In the genomic region with DNA sequence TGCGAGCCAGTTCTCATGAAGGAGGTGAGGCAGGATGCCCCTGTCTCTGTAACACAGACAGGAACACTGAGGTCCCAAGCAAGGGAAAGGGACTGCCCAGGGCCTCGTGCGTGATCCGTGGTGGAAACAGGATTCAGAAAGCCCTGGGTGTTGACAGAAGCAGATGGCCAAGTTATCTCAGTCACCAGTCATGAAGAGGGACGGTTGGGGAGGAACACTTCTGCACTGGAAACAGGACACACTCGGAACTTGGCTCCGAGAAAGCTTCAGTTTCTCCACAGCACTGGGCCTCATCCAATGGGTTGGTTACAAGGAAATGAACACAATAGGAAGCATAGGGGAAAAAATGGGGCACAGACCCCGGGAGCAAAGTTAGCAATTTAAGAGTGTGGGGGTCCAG, we compare ENCODE assay signal across 22 mouse cellular contexts. TPM values are rescaled to one million over a fixed set of nuclear protein-coding genes. Genes with fewer than 3 reads are reported as not detected.
DNase-seq lines count a peak whose midpoint lies in the region; ATAC-seq and TF ChIP-seq lines count a peak whose summit lies in the region.
"Had no signal": no experiment of that assay in that cellular context is flagged by ENCODE, and none has a peak within 500 bp of the region (broad histone marks: within the 10 kb centered on the region; RNA-seq: fewer than 3 reads in every experiment).

No protein-coding gene starts in this region.

- in situ Hi-C loops in CH12.LX (cut with MboI; ENCODE audit: low pct_ligation_motif_present, low pct_unique_long_range_greater_than_20kb, low sequenced_read_pairs), result no loop called here

- intact Hi-C loops in gastrocnemius, adult 2 months (cut with DNase I), result no loop called here

- H3K27ac ChIP-seq in gastrocnemius, adult 2 months, result peak overlapping the region; percentile 49; the same call in 1 of the 2 replicates
- no peak overlapping the region for H3K27ac ChIP-seq in CH12.LX (ENCODE audit: insufficient read depth, low read depth)
- H3K27ac ChIP-seq in heart, postnatal 0 days (ENCODE audit: low read depth), result no peak overlapping the region
- H3K27ac ChIP-seq in forebrain, embryonic 11.5 days (ENCODE audit: low read depth, low read length), result no peak overlapping the region
- H3K27ac ChIP-seq: embryonic facial prominence, embryonic 12.5 days; hindbrain, embryonic 12.5 days; layer of hippocampus, adult 2 months; limb, embryonic 13.5 days; liver, embryonic 15.5 days had no signal

- no peak overlapping the region for H3K4me2 ChIP-seq in CH12.LX (ENCODE audit: insufficient read depth, low read depth, poor library complexity, severe bottlenecking)
- no peak overlapping the region for H3K4me2 ChIP-seq in heart, postnatal 0 days (ENCODE audit: low read depth, low read length)
- H3K4me2 ChIP-seq in forebrain, embryonic 11.5 days (ENCODE audit: low read depth, low read length, severe bottlenecking), result no peak overlapping the region
- H3K4me2 ChIP-seq: embryonic facial prominence, embryonic 12.5 days; hindbrain, embryonic 12.5 days; limb, embryonic 13.5 days; liver, embryonic 15.5 days had no signal

- peaks cover 74% of the 10 kb centered on the region for H3K27me3 ChIP-seq in CH12.LX (replicated peaks)
- H3K27me3 ChIP-seq in heart, postnatal 0 days (ENCODE audit: control insufficient read depth, insufficient read depth, low read length), result peaks cover 12% of the 10 kb centered on the region; the same call in 1 of the 2 replicates
- no peaks in the 10 kb centered on the region for H3K27me3 ChIP-seq in forebrain, embryonic 11.5 days (ENCODE audit: control insufficient read depth, insufficient read depth, low read length)

- no peak overlapping the region for H3K4me3 ChIP-seq in gastrocnemius, adult 2 months
- H3K4me3 ChIP-seq in CH12.LX (replicated peaks in 1 of 3; ENCODE audit: low read depth in 2 of 3, low read length in 2 of 3, poor library complexity in 1 of 3), result no peak overlapping the region
- no peak overlapping the region for H3K4me3 ChIP-seq in heart, postnatal 0 days (ENCODE audit: low read depth, low read length)
- no peak overlapping the region for H3K4me3 ChIP-seq in forebrain, embryonic 11.5 days (ENCODE audit: low read depth, low read length)
- H3K4me3 ChIP-seq: embryonic facial prominence, embryonic 12.5 days; hindbrain, embryonic 12.5 days; layer of hippocampus, adult 2 months; limb, embryonic 13.5 days; liver, embryonic 15.5 days; megakaryocyte, embryonic 14.5 days had no signal

- DNase-seq in gastrocnemius, adult 2 months, result peak; percentile 51
- no peak for DNase-seq in gastrocnemius, adult 8-10 months (ENCODE audit: low spot score in 2 of 2)
- no peak for DNase-seq in CH12.LX (ENCODE audit: extremely low read depth)
- DNase-seq in heart, postnatal 0 days (ENCODE audit: low spot score), result no peak
- peak; percentile 56 for DNase-seq in lung, postnatal 10 days
- no peak for DNase-seq in cerebellum, adult 9-11 months
- DNase-seq in forebrain, embryonic 11.5 days (ENCODE audit: low spot score), result no peak
- DNase-seq in frontal cortex, postnatal 36 days (ENCODE audit: low spot score in 2 of 2), result no peak
- DNase-seq: cerebellum, adult 11 months; cerebellum, postnatal 36 days; thymus, postnatal 14 days had no signal

- no peak for TF ChIP-seq RAD21 in CH12.LX (IDR thresholded peaks at IDR 0.05; ENCODE audit: low read depth, low read length)

- 28% methylated on average over 8 of the region's 8 CpGs for WGBS in heart, postnatal 0 days
- WGBS in forebrain, embryonic 11.5 days, result 72% methylated on average over 8 of the region's 8 CpGs

- dilution Hi-C loops in CH12.LX (cut with MboI; ENCODE audit: extremely low pct_ligation_motif_present, extremely low pct_unique_long_range_greater_than_20kb, low sequenced_read_pairs), result no loop called here

- 0 out of 2 replicates have a peak, but pooled peaks have one; percentile 11 for ATAC-seq in heart, postnatal 0 days (ENCODE audit: insufficient read depth, low read depth)
- ATAC-seq in forebrain, embryonic 11.5 days (replicated peaks; ENCODE audit: low FRiP score), result no peak

- H3K9me3 ChIP-seq in CH12.LX (replicated peaks; ENCODE audit: low read length), result peaks cover 4% of the 10 kb centered on the region
- no peaks in the 10 kb centered on the region for H3K9me3 ChIP-seq in heart, postnatal 0 days (replicated peaks; ENCODE audit: control insufficient read depth, low read length)
- no peaks in the 10 kb centered on the region for H3K9me3 ChIP-seq in forebrain, embryonic 11.5 days (ENCODE audit: control insufficient read depth, low read length)
- H3K9me3 ChIP-seq: embryonic facial prominence, embryonic 12.5 days; hindbrain, embryonic 12.5 days; limb, embryonic 13.5 days; liver, embryonic 15.5 days had no signal

- H3K79me2 ChIP-seq in CH12.LX (replicated peaks; ENCODE audit: control insufficient read depth, extremely low read depth, insufficient read depth, poor library complexity, severe bottlenecking), result no peaks in the 10 kb centered on the region

- no peak for TF ChIP-seq CTCF in gastrocnemius, adult 2 months (IDR thresholded peaks at IDR 0.05)
- no peak for TF ChIP-seq CTCF in CH12.LX (conservative IDR thresholded peaks at IDR 0.05 in 1 of 2, IDR thresholded peaks at IDR 0.05 in 1 of 2; ENCODE audit: low read depth in 2 of 2, low read length in 2 of 2)
- no peak for TF ChIP-seq CTCF in heart, postnatal 0 days (IDR thresholded peaks at IDR 0.05; ENCODE audit: low read depth)

- no peak for TF ChIP-seq EP300 in CH12.LX (IDR thresholded peaks at IDR 0.05; ENCODE audit: low read length)
- no peak for TF ChIP-seq EP300 in heart, postnatal 0 days (IDR thresholded peaks at IDR 0.05; ENCODE audit: low read depth)

- H3K36me3 ChIP-seq in CH12.LX (replicated peaks in 1 of 2; ENCODE audit: control insufficient read depth in 1 of 2, insufficient read depth in 1 of 2, low read length in 1 of 2), result no peaks in the 10 kb centered on the region
- no peaks in the 10 kb centered on the region for H3K36me3 ChIP-seq in heart, postnatal 0 days (replicated peaks; ENCODE audit: control insufficient read depth, insufficient read depth, low read length)
- no peaks in the 10 kb centered on the region for H3K36me3 ChIP-seq in forebrain, embryonic 11.5 days (ENCODE audit: control insufficient read depth, insufficient read depth, low read length)
- H3K36me3 ChIP-seq: embryonic facial prominence, embryonic 12.5 days; hindbrain, embryonic 12.5 days; limb, embryonic 13.5 days; liver, embryonic 15.5 days had no signal

- peaks cover 0 to 3% of the 10 kb centered on the region in 2 experiments; a peak in 1 of 4 replicates for H3K4me1 ChIP-seq in CH12.LX (ENCODE audit: control insufficient read depth in 1 of 2, insufficient read depth in 2 of 2)
- no peaks in the 10 kb centered on the region for H3K4me1 ChIP-seq in heart, postnatal 0 days (ENCODE audit: control insufficient read depth, insufficient read depth)
- H3K4me1 ChIP-seq in forebrain, embryonic 11.5 days (replicated peaks; ENCODE audit: control insufficient read depth, insufficient read depth, low read length), result peaks cover 3% of the 10 kb centered on the region; the same call in 1 of the 2 replicates
- H3K4me1 ChIP-seq: liver, embryonic 15.5 days had no signal

- no peak overlapping the region for H3K9ac ChIP-seq in CH12.LX (ENCODE audit: insufficient read depth, low read depth)
- H3K9ac ChIP-seq in heart, postnatal 0 days (replicated peaks; ENCODE audit: low read depth, low read length), result no peak overlapping the region
- no peak overlapping the region for H3K9ac ChIP-seq in forebrain, embryonic 11.5 days (ENCODE audit: low read length)
- H3K9ac ChIP-seq: embryonic facial prominence, embryonic 12.5 days; hindbrain, embryonic 12.5 days; limb, embryonic 13.5 days; liver, embryonic 15.5 days had no signal

- no peak for TF ChIP-seq POLR2A in CH12.LX (IDR thresholded peaks at IDR 0.05; ENCODE audit: low read depth, low read length)

TF ChIP-seq in CH12.LX, 34 proteins besides CTCF, POLR2A, EP300 and RAD21 (continues in another document):
- no peak for TF ChIP-seq ZMIZ1 (IDR thresholded peaks at IDR 0.05; ENCODE audit: low read depth, low read length)

RNA-seq across cellular contexts. Expression of a gene that starts 1.0 kb away (rescaled TPM):
- total RNA-seq in gastrocnemius, adult 2 months (2021), result not detected
- total RNA-seq in gastrocnemius, adult 8-10 months (2022), result not detected
- total RNA-seq in CH12.LX (2012; rRNA removed) (0.30 and 0.50 TPM in 2 replicates), CH12.LX (2014; rRNA removed) (not detected in 2 replicates)
- not detected in 2 replicates for polyA plus RNA-seq in CH12.LX (2012; ENCODE audit: insufficient read length, low read depth)
- total RNA-seq in heart, postnatal 0 days (2014; rRNA removed; ENCODE audit: low replicate concordance), result not detected in 2 replicates
- 0.15 and 0.30 TPM in 2 replicates for polyA plus RNA-seq in heart, postnatal 0 days (2015; fragmentation: Nextera tagmentation; extraction: Ambion mirVana)
- not detected in 2 replicates for polyA plus RNA-seq in forebrain, embryonic 11.5 days (2014; fragmentation: Nextera tagmentation; extraction: Ambion mirVana)
- total RNA-seq: layer of hippocampus, adult 2 months; left cerebral cortex, adult 8-10 months had no signal
- polyA plus RNA-seq: embryonic facial prominence, embryonic 12.5 days; hindbrain, embryonic 12.5 days; intestine, embryonic 16.5 days; limb, embryonic 13.5 days; liver, embryonic 15.5 days; neural tube, embryonic 14.5 days; stomach, embryonic 16.5 days had no signal

RNA-seq across cellular contexts. Expression of a gene that starts 5.0 kb away (rescaled TPM):
- total RNA-seq in gastrocnemius, adult 2 months (2021), result not detected
- not detected for total RNA-seq in gastrocnemius, adult 8-10 months (2022)
- total RNA-seq in CH12.LX (2012; rRNA removed) (not detected in 2 replicates), CH12.LX (2014; rRNA removed) (not detected in 2 replicates)
- polyA plus RNA-seq in CH12.LX (2012; ENCODE audit: insufficient read length, low read depth), result not detected in 2 replicates
- not detected in 2 replicates for total RNA-seq in heart, postnatal 0 days (2014; rRNA removed; ENCODE audit: low replicate concordance)
- polyA plus RNA-seq in heart, postnatal 0 days (2015; fragmentation: Nextera tagmentation; extraction: Ambion mirVana), result not detected in 2 replicates
- polyA plus RNA-seq in forebrain, embryonic 11.5 days (2014; fragmentation: Nextera tagmentation; extraction: Ambion mirVana), result not detected in 2 replicates
- total RNA-seq: layer of hippocampus, adult 2 months; left cerebral cortex, adult 8-10 months had no signal
- polyA plus RNA-seq: embryonic facial prominence, embryonic 12.5 days; hindbrain, embryonic 12.5 days; intestine, embryonic 16.5 days; kidney, embryonic 16.5 days; limb, embryonic 13.5 days; liver, embryonic 15.5 days; neural tube, embryonic 14.5 days; stomach, embryonic 16.5 days had no signal

RNA-seq across cellular contexts. Expression of a gene that starts 15.5 kb away (rescaled TPM):
- total RNA-seq in gastrocnemius, adult 2 months (2021), result 1 to 10 TPM in 1 of 2 experiments, under 1 TPM in 1; 0.92 to 2.1 TPM
- total RNA-seq in gastrocnemius, adult 8-10 months (2022), result 1 to 10 TPM in 3 of 4 experiments, under 1 TPM in 1; 0.94 to 7.7 (median 3.9) TPM
- total RNA-seq in CH12.LX (2012; rRNA removed), result 0.29 and 0.68 TPM in 2 replicates
- total RNA-seq in CH12.LX (2014; rRNA removed), result not detected in 2 replicates
- 0.25 and 0.53 TPM in 2 replicates for polyA plus RNA-seq in CH12.LX (2012; ENCODE audit: insufficient read length, low read depth)
- total RNA-seq in heart, postnatal 0 days (2014; rRNA removed; ENCODE audit: low replicate concordance), result 1.6 and 9.2 TPM in 2 replicates
- polyA plus RNA-seq in heart, postnatal 0 days (2015; fragmentation: Nextera tagmentation; extraction: Ambion mirVana), result 4.7 and 6.2 TPM in 2 replicates
- polyA plus RNA-seq in forebrain, embryonic 11.5 days (2014; fragmentation: Nextera tagmentation; extraction: Ambion mirVana), result 0.31 and 0.33 TPM in 2 replicates
- polyA plus RNA-seq: hindbrain, embryonic 12.5 days had no signal

RNA-seq across cellular contexts. Expression of a gene that starts 35.0 kb away (rescaled TPM):
- total RNA-seq in gastrocnemius, adult 2 months (2021), result 10 to 100 TPM; 15.7 to 17.2 TPM
- total RNA-seq in gastrocnemius, adult 8-10 months (2022), result 10 to 100 TPM; 16.6 to 22.7 (median 19.5) TPM
- 5.5 and 6.3 TPM in 2 replicates for total RNA-seq in CH12.LX (2012; rRNA removed)
- 2.8 and 3.2 TPM in 2 replicates for total RNA-seq in CH12.LX (2014; rRNA removed)
- 5.4 TPM in 2 replicates for polyA plus RNA-seq in CH12.LX (2012; ENCODE audit: insufficient read length, low read depth)
- 5.8 and 12.4 TPM in 2 replicates for total RNA-seq in heart, postnatal 0 days (2014; rRNA removed; ENCODE audit: low replicate concordance)
- 3.5 and 4.1 TPM in 2 replicates for polyA plus RNA-seq in heart, postnatal 0 days (2015; fragmentation: Nextera tagmentation; extraction: Ambion mirVana)
- 2.8 and 3.5 TPM in 2 replicates for polyA plus RNA-seq in forebrain, embryonic 11.5 days (2014; fragmentation: Nextera tagmentation; extraction: Ambion mirVana)

Comparison
In these comparisons a context has a peak if more than half of its experiments do, and no peak if none do; other contexts are left out.
1. DNase-seq: peak in gastrocnemius, adult 2 months (single experiment) and lung, postnatal 10 days (single experiment); none in gastrocnemius, adult 8-10 months (0 of 2), CH12.LX (single experiment), heart, postnatal 0 days (single experiment), cerebellum, adult 9-11 months (single experiment), forebrain, embryonic 11.5 days (single experiment) and frontal cortex, postnatal 36 days (0 of 2).